Mouse (Mus musculus): ENCODE data around the gene Zglp1.

DNA sequence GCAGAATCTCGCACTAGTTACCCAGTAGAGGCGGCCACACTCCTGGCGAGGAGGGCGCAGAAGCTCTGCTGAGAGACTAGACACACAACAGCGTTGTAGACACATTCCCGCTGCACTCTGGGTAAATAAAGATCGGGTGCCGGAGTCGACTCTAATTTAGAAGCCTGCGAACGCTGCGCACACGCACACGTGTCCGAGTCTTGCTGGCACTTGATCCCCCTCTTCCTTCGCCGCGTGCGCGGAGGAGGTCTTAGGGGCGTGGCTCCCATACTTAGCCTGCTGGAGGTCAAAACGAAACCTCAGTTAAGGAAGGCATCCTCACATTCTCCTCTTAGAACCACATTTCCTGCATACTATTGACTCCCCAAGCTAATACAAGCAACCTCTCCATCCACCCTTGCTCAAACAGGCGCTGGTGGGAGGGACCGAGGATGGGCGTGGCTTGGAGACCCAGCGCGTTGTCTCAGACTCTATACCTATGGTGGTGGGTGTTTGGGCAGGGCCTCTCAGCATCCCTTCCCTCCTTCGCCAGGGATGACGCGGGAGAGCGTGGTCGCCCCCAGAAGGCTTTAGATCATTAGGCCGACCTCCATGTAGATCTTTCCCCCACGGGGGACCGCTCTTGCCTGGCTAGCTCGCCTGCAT, 35.5 kb downstream of the Zglp1 start:
- TF ChIP-seq CTCF (IDR thresholded peaks at IDR 0.05; ENCODE audit: extremely low read depth, insufficient read length, insufficient replicate concordance, low read depth, low read length), result no peak
- TF ChIP-seq POLR2A (IDR thresholded peaks at IDR 0.05; ENCODE audit: low read depth, low read length), result no peak
